Mouse (Mus musculus): ENCODE data around the gene Kalrn. TPM values are rescaled to one million over a fixed set of nuclear protein-coding genes. Genes with fewer than 3 reads are reported as not detected.

Kalrn gene
- polyA plus RNA-seq, 1 experiment, result 43.0 TPM

- no peaks in the 10 kb centered on the region for H3K36me3 ChIP-seq (ENCODE audit: control insufficient read depth, insufficient read depth, low read length)
- WGBS, result 84% methylated on average over 3 of the region's 3 CpGs
- TF ChIP-seq CTCF (IDR thresholded peaks at IDR 0.05; ENCODE audit: extremely low read depth, insufficient read length, insufficient replicate concordance, low read depth, low read length) (no peak), POLR2A (IDR thresholded peaks at IDR 0.05; ENCODE audit: low read depth, low read length) (no peak)
- no peak overlapping the region for H3K4me3 ChIP-seq (ENCODE audit: low read depth, low read length)
- 0 out of 2 replicates have a peak, but pooled peaks cover 3% of the 10 kb centered on the region for H3K4me1 ChIP-seq (ENCODE audit: control insufficient read depth, insufficient read depth, insufficient read length, low read length)
- H3K27me3 ChIP-seq (ENCODE audit: control insufficient read depth, insufficient read depth, low read length), result no peaks in the 10 kb centered on the region
- H3K27ac ChIP-seq (ENCODE audit: insufficient read depth, low read depth, low read length), result no peak overlapping the region
Observed at GRCm38 (mm10) chr16:34264671-34265070, 308.7 kb downstream of the Kalrn start.

GRCm38 (mm10) chr16:34262731-34263460, 310.4 kb downstream of the Kalrn start:
- Histone ChIP-seq H3K4me3 (ENCODE audit: low read depth, low read length) (no peak overlapping the region), H3K27me3 (ENCODE audit: control insufficient read depth, insufficient read depth, low read length) (no peaks in the 10 kb centered on the region), H3K36me3 (ENCODE audit: control insufficient read depth, insufficient read depth, low read length) (no peaks in the 10 kb centered on the region), H3K27ac (ENCODE audit: insufficient read depth, low read depth, low read length) (no peak overlapping the region), H3K4me1 (ENCODE audit: control insufficient read depth, insufficient read depth, insufficient read length, low read length) (0 out of 2 replicates have a peak, but pooled peaks cover 3% of the 10 kb centered on the region)
- no peak for TF ChIP-seq POLR2A (IDR thresholded peaks at IDR 0.05; ENCODE audit: low read depth, low read length)
- 43% methylated on average over 22 of the region's 22 CpGs for WGBS

- Histone ChIP-seq H3K36me3 (ENCODE audit: control insufficient read depth, insufficient read depth, low read length) (no peaks in the 10 kb centered on the region), H3K27me3 (ENCODE audit: control insufficient read depth, insufficient read depth, low read length) (no peaks in the 10 kb centered on the region), H3K4me1 (ENCODE audit: control insufficient read depth, insufficient read depth, insufficient read length, low read length) (0 out of 2 replicates have a peak, but pooled peaks cover 3% of the 10 kb centered on the region), H3K27ac (ENCODE audit: insufficient read depth, low read depth, low read length) (no peak overlapping the region), H3K4me3 (ENCODE audit: low read depth, low read length) (no peak overlapping the region)
- 64% methylated on average over 10 of the region's 10 CpGs for WGBS
- TF ChIP-seq POLR2A (IDR thresholded peaks at IDR 0.05; ENCODE audit: low read depth, low read length) (no peak), CTCF (IDR thresholded peaks at IDR 0.05; ENCODE audit: extremely low read depth, insufficient read length, insufficient replicate concordance, low read depth, low read length) (no peak)
Observed at GRCm38 (mm10) chr16:34260971-34261924, 312.1 kb downstream of the Kalrn start.

GRCm38 (mm10) chr16:34254646-34255022, 318.7 kb downstream of the Kalrn start:
- WGBS, result 38% methylated on average over 2 of the region's 2 CpGs
- Histone ChIP-seq H3K36me3 (ENCODE audit: control insufficient read depth, insufficient read depth, low read length) (no peaks in the 10 kb centered on the region), H3K4me3 (ENCODE audit: low read depth, low read length) (no peak overlapping the region), H3K4me1 (ENCODE audit: control insufficient read depth, insufficient read depth, insufficient read length, low read length) (no peaks in the 10 kb centered on the region), H3K27ac (ENCODE audit: insufficient read depth, low read depth, low read length) (no peak overlapping the region), H3K27me3 (ENCODE audit: control insufficient read depth, insufficient read depth, low read length) (no peaks in the 10 kb centered on the region)
- no peak for TF ChIP-seq POLR2A (IDR thresholded peaks at IDR 0.05; ENCODE audit: low read depth, low read length)
- no peak for TF ChIP-seq CTCF (IDR thresholded peaks at IDR 0.05; ENCODE audit: extremely low read depth, insufficient read length, insufficient replicate concordance, low read depth, low read length)

GRCm38 (mm10) chr16:34254002-34254645, 319.2 kb downstream of the Kalrn start:
- Histone ChIP-seq H3K4me3 (ENCODE audit: low read depth, low read length) (no peak overlapping the region), H3K27me3 (ENCODE audit: control insufficient read depth, insufficient read depth, low read length) (no peaks in the 10 kb centered on the region), H3K27ac (ENCODE audit: insufficient read depth, low read depth, low read length) (no peak overlapping the region), H3K36me3 (ENCODE audit: control insufficient read depth, insufficient read depth, low read length) (no peaks in the 10 kb centered on the region), H3K4me1 (ENCODE audit: control insufficient read depth, insufficient read depth, insufficient read length, low read length) (no peaks in the 10 kb centered on the region)
- 65% methylated on average over 4 of the region's 4 CpGs for WGBS
- TF ChIP-seq POLR2A (IDR thresholded peaks at IDR 0.05; ENCODE audit: low read depth, low read length) (no peak), CTCF (IDR thresholded peaks at IDR 0.05; ENCODE audit: extremely low read depth, insufficient read length, insufficient replicate concordance, low read depth, low read length) (no peak)

GRCm38 (mm10) chr16:34252670-34253069, 320.7 kb downstream of the Kalrn start:
- TF ChIP-seq CTCF (IDR thresholded peaks at IDR 0.05; ENCODE audit: extremely low read depth, insufficient read length, insufficient replicate concordance, low read depth, low read length) (no peak), POLR2A (IDR thresholded peaks at IDR 0.05; ENCODE audit: low read depth, low read length) (no peak)
- Histone ChIP-seq H3K36me3 (ENCODE audit: control insufficient read depth, insufficient read depth, low read length) (no peaks in the 10 kb centered on the region), H3K27ac (ENCODE audit: insufficient read depth, low read depth, low read length) (no peak overlapping the region), H3K27me3 (ENCODE audit: control insufficient read depth, insufficient read depth, low read length) (no peaks in the 10 kb centered on the region), H3K4me3 (ENCODE audit: low read depth, low read length) (no peak overlapping the region), H3K4me1 (ENCODE audit: control insufficient read depth, insufficient read depth, insufficient read length, low read length) (no peaks in the 10 kb centered on the region)
- WGBS, result 96% methylated on average over 3 of the region's 3 CpGs
